Mouse (Mus musculus) heart, postnatal 4 days (tissue): ENCODE results near the gene Emc7. TPM values are rescaled to one million over a fixed set of nuclear protein-coding genes. Genes with fewer than 3 reads are reported as not detected.

Experiments used
- DNase-seq: peaks from one replicate; pipeline ENCODE4 v3.0.0; 2021
- total RNA-seq, 2 experiments: library from RNA; stranded (reverse); gene quantifications; 2 replicates each; pipeline ENCODE4 v1.2.3; 2021

Gene Emc7
- total RNA-seq, 2 experiments from 2014 or later, result 15.5 to 16.4 TPM

GRCm38 (mm10) chr2:112480669-112481068, 25.9 kb downstream of the Emc7 start, which contains the start of gene Chrm5:
Gene Chrm5, minus strand, starts transcription at chr2:112480769.
- DNase-seq, result no peak

DNA sequence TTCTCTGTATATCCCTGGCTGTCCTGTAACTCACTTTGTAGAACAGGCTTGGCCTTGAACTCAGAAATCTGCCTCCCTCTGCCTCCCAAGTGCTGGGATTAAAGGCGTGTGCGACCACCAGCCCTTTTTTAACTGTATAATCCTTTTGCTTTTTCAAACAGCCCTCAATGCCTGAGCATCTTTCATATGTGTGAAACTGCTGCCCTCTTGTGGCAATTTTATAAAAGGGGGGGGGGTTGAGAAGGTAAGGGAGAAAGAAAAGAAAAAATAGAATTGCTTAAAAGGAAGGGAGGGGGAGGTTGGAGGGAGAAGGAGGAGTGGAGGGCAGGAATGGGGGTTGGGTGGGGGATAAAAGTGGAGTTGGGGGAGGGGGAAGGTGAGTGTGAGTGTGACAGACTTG, 26.8 kb downstream of the Emc7 start:
- DNase-seq, result peak; percentile 26

GRCm38 (mm10) chr2:112482533-112483333, 27.9 kb downstream of the Emc7 start:
- DNase-seq, result no peak

- DNase-seq, result no peak
These were observed 28.5 kb downstream of the Emc7 start for GRCm38 (mm10) chr2:112483334-112483651.

DNA sequence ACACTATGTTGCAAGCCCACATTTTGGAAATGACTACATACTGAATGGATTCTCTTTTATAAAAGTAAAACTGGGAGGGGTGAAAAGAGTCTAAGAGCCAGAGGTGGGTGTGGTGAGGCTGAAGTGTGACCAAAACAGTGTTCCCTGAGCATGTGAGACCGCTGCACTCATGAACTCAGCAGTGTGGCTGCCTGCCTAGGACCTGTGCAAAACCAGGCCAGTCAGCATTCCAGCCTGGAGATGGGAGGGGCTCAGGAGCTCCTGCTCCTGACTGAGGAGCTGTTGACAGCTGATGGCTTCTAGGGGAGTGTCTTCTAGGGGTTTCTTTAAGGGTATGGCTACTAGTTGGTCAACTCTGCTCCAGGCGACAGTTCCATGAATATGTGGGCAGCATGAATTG, 30.1 kb downstream of the Emc7 start:
- DNase-seq, result peak; percentile 37

DNA sequence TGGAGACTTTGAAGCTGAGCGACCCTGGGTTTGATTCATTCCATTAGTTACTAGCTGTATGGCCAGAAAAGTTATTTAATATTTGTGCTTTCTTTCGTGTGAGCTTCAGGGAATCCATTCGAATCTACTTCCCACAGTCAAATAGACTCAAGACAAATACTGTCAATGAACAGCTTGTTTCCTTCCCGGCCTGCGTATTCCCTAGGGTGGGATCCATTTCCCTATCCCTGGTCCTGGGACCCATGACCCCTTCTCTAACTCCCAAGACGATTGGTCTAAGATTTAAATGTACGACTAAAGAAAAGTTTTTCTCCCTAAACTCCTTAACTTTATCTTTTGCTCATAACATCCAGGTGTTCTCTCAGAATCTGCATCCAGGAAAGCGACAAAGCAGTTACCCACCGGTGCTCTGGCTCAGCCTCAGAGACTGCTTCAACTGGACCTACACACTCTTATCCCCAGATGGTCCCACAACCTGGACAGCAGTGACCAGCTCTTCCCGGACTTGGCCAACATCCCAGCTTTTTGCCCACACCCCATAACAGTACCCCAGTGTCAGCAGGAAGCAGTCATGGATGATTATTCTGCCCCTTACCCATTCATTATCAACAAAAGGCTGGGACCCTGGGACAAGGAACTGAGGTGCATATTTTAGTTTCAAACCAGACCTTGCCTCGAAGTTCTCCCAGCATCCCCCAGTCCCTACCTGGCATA, 35.8 kb downstream of the Emc7 start:
- DNase-seq, result no peak

DNA sequence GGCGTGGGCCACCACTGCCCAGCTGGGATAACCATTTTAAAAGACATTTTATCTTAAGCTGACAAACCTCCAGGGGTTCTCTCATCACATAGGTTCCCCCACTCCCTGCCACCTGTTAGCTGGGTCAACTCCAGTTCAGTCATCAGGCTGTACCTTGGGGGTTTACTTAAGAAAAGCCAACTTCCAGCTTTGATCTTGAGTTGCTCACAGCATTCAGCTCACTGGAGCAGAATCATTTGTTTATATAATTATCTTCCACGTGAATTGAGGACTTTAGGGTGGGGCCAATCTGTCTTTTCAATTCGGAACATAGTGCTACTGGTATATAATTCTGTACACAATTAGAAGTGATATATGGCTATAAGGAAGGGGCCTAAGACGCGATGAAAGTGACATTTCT, 36.8 kb downstream of the Emc7 start:
- no peak for DNase-seq

DNA sequence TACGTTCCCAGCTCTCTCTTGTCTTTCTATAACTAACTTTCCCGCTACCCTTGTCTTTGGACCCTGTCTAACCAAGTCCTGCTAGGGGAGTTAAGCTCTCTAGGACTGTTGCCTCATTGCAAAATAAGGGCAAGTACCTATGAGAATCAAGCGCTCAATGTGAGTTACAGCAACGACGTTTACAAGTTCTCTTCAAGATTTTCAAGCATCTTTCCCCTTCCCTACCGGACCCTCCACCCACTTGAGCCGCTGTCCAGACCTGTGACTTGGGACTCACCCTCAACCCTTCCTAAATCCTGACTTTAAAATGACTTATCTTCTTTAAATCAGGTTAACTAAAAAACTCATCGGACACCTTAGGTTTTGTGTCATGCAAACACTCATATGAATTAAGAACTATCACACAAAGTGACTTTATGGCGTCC, 37.6 kb downstream of the Emc7 start:
- peak; percentile 18 for DNase-seq

- DNase-seq, result peak; percentile 87
These were observed 38.2 kb downstream of the Emc7 start, which contains the start of gene Aven for GRCm38 (mm10) chr2:112492856-112493538. Gene Aven, plus strand, starts transcription at chr2:112492964.

DNA sequence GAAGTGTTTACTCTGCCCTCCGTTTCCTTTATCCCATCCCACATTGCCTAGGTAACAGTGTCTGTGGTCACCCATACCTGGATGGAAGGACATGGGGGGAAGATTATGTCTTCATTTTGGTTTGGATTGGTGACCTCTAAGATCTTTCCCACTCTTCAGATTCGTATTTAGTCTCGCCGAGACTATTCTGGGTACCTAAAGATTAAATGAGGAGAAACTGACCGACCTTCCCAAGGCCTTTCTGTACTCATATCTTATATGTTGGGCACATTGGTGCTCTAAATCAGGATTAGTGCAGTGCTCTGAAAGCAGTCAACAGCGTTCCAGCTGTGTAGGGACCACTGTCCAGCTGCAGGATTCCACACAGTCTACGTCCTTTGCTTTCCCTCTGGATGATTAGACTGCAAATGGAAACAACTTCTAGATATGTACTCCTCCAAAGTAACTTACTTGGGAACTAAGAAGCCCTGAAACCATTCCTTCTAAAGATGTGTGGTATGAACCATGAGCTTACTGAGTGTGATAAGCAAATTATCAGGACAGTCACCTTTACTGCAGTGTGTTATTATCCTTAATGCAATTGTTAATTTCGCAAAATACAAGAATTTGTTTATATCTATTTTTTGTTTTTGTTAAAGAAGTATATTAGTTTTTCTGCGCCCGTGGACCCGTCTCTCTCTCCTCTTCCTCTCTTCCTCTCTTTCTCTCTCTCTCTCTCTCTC, 38.9 kb downstream of the Emc7 start:
- no peak for DNase-seq

DNA sequence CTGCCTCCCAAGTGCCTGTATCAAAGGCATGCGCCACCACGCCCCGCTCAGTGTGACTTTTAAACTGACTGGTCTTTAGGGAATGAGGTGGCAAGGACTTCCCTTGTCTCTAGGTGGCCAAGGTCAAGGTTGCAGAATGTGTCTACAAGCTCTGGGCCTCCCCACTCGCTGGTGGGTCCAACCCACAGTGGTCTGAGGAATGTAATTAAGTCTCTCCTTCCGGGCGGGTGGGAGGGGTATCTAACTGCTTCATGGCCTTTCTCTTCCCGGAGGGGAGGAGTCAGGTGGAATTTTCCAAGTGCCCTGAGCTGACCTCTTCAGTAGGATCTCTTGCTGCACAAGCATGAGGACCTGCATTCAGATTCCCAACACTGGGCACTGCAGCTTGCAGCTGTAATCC, 43.1 kb downstream of the Emc7 start:
- no peak for DNase-seq

- DNase-seq, result peak; percentile 80
These were observed 46.4 kb downstream of the Emc7 start for GRCm38 (mm10) chr2:112501209-112501608.

GRCm38 (mm10) chr2:112503978-112504377, 49.2 kb downstream of the Emc7 start:
- no peak for DNase-seq

DNA sequence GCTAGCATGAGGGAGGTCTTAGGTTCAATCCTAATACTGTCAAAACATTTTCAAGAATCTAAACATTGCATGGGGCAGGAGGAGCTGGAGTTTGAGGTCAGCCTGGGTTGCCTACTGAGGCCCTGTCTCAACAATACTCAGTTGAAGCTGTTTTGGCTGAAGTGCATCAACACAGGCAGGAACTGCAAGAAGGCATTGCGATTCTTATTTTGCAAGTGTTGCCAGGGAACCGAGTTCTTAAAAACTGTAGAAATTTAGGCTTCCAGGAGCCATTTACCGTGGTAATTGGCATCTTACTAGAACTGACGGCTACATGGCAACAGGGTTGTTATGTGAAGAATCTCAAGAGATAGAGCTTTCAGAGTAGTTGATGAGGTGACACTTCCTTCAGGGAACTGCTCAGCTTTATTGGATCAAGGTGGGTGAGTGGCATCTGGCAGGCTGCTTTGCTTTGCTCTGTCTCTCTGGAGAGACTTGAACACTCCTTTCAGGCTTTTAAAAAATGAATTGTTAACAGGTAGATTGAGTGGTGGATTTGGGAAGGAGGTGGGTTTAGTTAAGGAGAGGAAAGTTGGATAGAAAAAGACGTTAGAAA, 52.1 kb downstream of the Emc7 start:
- no peak for DNase-seq

DNA sequence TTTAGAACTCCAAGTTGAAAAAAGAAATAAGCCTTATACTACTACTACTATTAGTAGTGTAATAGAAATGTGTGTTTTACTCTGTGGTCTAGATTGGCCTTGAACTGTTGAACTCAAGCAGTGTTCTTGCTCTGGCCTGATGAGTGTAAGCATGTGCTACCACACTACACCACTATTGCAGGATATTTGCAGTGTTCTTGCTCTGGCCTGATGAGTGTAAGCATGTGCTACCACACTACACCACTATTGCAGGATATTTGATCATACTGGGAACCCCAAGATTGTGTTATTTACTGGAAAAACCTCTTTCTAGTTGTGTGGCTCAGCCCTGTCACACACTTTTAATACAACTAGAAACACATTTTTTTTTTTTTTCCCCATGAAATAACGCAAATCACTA, 52.6 kb downstream of the Emc7 start:
- no peak for DNase-seq

DNA sequence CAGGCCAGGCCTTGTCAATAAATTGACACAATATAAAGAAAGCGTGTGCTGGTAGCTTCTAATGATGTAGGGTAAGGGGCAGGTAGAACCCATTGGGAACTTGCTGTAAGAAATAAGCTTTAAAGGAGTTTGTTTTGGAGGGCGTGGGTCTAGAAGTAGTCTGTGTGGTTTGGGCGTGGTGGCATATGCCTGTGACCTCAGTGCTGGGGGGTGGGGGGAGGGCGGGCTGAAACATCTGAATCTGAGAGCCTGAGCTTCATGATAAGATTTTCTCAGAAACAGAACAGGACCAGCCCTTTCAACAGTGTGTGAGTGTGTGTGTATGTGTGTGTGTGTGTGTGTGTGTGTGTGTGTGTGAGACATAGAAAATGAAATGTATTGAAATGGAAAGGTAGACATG, 55.3 kb downstream of the Emc7 start:
- DNase-seq, result no peak

GRCm38 (mm10) chr2:112513036-112513435, 58.2 kb downstream of the Emc7 start:
- DNase-seq, result no peak

GRCm38 (mm10) chr2:112516728-112517127, 61.9 kb downstream of the Emc7 start:
- no peak for DNase-seq

- no peak for DNase-seq
These were observed 62.4 kb downstream of the Emc7 start for GRCm38 (mm10) chr2:112517218-112517617.

- DNase-seq, result no peak
These were observed 63.7 kb downstream of the Emc7 start for GRCm38 (mm10) chr2:112518541-112518940.

DNA sequence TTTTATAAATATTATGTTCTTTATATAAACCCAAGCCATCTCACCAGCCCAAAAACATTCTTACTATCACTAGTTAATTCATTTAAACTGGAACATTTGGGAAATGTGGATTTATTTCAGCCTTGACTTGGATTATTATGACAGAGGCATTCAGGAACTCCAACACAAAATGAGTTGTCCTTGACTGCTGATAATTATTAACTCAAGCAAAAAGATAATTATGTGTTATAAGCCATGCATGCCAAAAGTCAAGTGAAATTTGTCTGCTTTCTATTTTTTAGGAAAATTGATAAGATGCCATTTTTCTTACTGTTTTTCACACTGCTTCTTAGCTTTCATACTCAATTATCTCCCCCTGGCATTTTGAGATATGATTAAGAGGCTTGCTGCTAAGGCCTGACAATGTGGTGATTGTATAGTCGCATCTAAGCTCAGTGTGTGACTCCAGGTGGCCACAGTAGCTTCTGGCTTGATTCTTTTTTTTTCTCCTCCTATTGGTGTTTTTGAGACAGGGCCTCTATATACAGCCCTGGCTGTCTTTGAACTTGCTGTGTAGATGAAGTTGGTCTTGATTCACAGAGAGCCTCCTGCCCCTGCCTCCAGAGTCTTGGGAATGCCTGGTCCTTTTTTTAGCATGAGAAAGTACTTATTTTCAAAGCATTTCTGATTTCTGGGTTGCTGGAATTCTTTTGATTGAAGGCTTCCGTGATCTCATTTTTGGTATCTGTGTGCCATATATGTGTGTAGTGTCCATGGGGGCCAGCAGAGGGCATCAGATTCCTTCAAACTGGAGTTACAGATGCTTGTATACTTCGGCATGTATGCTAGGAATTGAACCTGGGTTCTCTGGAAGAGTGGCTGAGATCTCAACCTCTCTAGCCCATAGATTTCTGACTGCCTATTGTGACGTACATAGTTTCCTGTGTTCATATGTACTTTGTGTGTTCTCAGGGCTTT, 66.0 kb downstream of the Emc7 start:
- no peak for DNase-seq
